Mouse (Mus musculus) stomach, postnatal 0 days (tissue): ENCODE results near the gene Mutyh. TPM values are rescaled to one million over a fixed set of nuclear protein-coding genes. Genes with fewer than 3 reads are reported as not detected.
"Not testable (repeated sequence)": the region's sequence is repeated elsewhere in the genome, so short reads cannot be mapped to it uniquely, and the experiment has no call there.

Source experiments
- ATAC-seq: fragments of 200-750 bp; cut with Nextera tagmentation; 2 replicates; pipeline ENCODE4 v1.8.0; 2017; ENCODE audit not compliant: low FRiP score, low TSS enrichment
- DNase-seq: peaks from one replicate; pipeline ENCODE4 v3.0.0-alpha.2; 2016; ENCODE audit warnings: low spot score
- H3K27ac ChIP-seq: fragments of 300-500 bp; sonication (generic); replicated peaks from 2 replicates; pipeline ENCODE4 v1.5.1; 2014; ENCODE audit warnings: mild to moderate bottlenecking, control low read depth
- H3K27me3 ChIP-seq: fragments of 300-500 bp; sonication (generic); 2 replicates; pipeline ENCODE4 v1.6.1; 2014; ENCODE audit warnings: low read length; ENCODE audit not compliant: control insufficient read depth, insufficient read depth
- H3K36me3 ChIP-seq: fragments of 300-500 bp; sonication (generic); 2 replicates; pipeline ENCODE4 v1.6.1; 2014; ENCODE audit warnings: low read length, mixed read lengths; ENCODE audit not compliant: control insufficient read depth, insufficient read depth
- H3K4me1 ChIP-seq: fragments of 300-500 bp; sonication (generic); replicated peaks from 2 replicates; pipeline ENCODE4 v1.6.1; 2014; ENCODE audit warnings: antibody characterized with exemption; ENCODE audit not compliant: control insufficient read depth, insufficient read depth
- H3K4me2 ChIP-seq: fragments of 300-500 bp; sonication (generic); replicated peaks from 2 replicates; pipeline ENCODE4 v1.6.1; 2014; ENCODE audit warnings: low read depth, mild to moderate bottlenecking, control low read depth, moderate library complexity
- H3K4me3 ChIP-seq: fragments of 300-500 bp; sonication (generic); 2 replicates; pipeline ENCODE4 v1.5.1; 2014; ENCODE audit warnings: low read depth, low read length, control low read depth
- H3K9ac ChIP-seq: fragments of 300-500 bp; sonication (generic); 2 replicates; pipeline ENCODE4 v1.6.1; 2014; ENCODE audit warnings: mild to moderate bottlenecking, low read length, control low read depth, mixed read lengths
- H3K9me3 ChIP-seq: fragments of 300-500 bp; sonication (generic); 2 replicates; pipeline ENCODE4 v1.6.1; 2016; ENCODE audit warnings: low read length; ENCODE audit not compliant: control insufficient read depth
- CTCF ChIP-seq: IDR thresholded peaks from 2 replicates; pipeline ENCODE4 v1.5.1; 2016; ENCODE audit warnings: antibody characterized with exemption, low read depth, mild to moderate bottlenecking, moderate library complexity
- EP300 ChIP-seq: optimal IDR thresholded peaks from 2 replicates; pipeline ENCODE3; 2016; ENCODE audit warnings: antibody characterized with exemption
- WGBS: fragments of 180-500 bp; shearing (Covaris S2); extraction: QIAGEN DNeasy Blood & Tissue Kit; methylation state at CpG from one replicate; pipeline ENCODE4 v1.1.7; 2014; 5-methylcytosine and 5-hydroxymethylcytosine counted together
- polyA plus RNA-seq: library from polyadenylated mRNA; unstranded; fragments of >200 nt; fragmentation: Nextera tagmentation; extraction: Ambion mirVana; gene quantifications from 2 replicates; pipeline ENCODE4 v1.2.1, GENCODE M21; 2015

Gene Mutyh
- polyA plus RNA-seq, 1 experiment from 2014 or later = 3.1 TPM

- H3K27me3 ChIP-seq = 0 out of 2 replicates have a peak, but pooled peaks cover 2% of the 10 kb centered on the region
- peak overlapping the region; percentile 76 for H3K4me2 ChIP-seq
- no peaks in the 10 kb centered on the region for H3K36me3 ChIP-seq
- H3K9me3 ChIP-seq = no peaks in the 10 kb centered on the region
- peak; percentile 21; the same call in 1 of the 2 replicates for ATAC-seq
- WGBS = 5% methylated on average over 29 of the region's 29 CpGs
- DNase-seq = peak; percentile 65
- TF ChIP-seq CTCF (no peak), EP300 (no peak)
- no peaks in the 10 kb centered on the region; the same call in 1 of the 2 replicates for H3K4me1 ChIP-seq
- H3K27ac ChIP-seq = peak overlapping the region; percentile 65; the same call in 1 of the 2 replicates
- H3K9ac ChIP-seq = peak overlapping the region; percentile 80
- H3K4me3 ChIP-seq = peak overlapping the region; percentile 60
Observed at GRCm38 (mm10) chr4:116824541-116825004, 17.1 kb downstream of the Mutyh start.

- peak; percentile 86 for TF ChIP-seq CTCF
- no peak for TF ChIP-seq EP300
- H3K4me2 ChIP-seq = no peak overlapping the region
- H3K27ac ChIP-seq = no peak overlapping the region
- H3K27me3 ChIP-seq = no peaks in the 10 kb centered on the region
- no peaks in the 10 kb centered on the region; the same call in 1 of the 2 replicates for H3K4me1 ChIP-seq
- no peaks in the 10 kb centered on the region for H3K9me3 ChIP-seq
- no peak overlapping the region for H3K4me3 ChIP-seq
- ATAC-seq (0 out of 2 replicates have a peak, but pooled peaks have one; percentile 38), DNase-seq (peak; percentile 29)
- H3K9ac ChIP-seq = no peak overlapping the region
- no peaks in the 10 kb centered on the region for H3K36me3 ChIP-seq
- WGBS = 0% methylated on average over 4 of the region's 4 CpGs
Observed at GRCm38 (mm10) chr4:116827819-116828218, 20.3 kb downstream of the Mutyh start.

GRCm38 (mm10) chr4:116829364-116830069, 22.0 kb downstream of the Mutyh start:
- no peak overlapping the region for H3K27ac ChIP-seq
- H3K9me3 ChIP-seq = no peaks in the 10 kb centered on the region
- 44% methylated on average over 6 of the region's 6 CpGs for WGBS
- no peak overlapping the region for H3K4me2 ChIP-seq
- no peak for DNase-seq
- ATAC-seq = no peak
- H3K36me3 ChIP-seq = no peaks in the 10 kb centered on the region
- H3K27me3 ChIP-seq = no peaks in the 10 kb centered on the region
- TF ChIP-seq CTCF (no peak), EP300 (no peak)
- H3K4me3 ChIP-seq = no peak overlapping the region
- no peak overlapping the region for H3K9ac ChIP-seq
- H3K4me1 ChIP-seq = no peaks in the 10 kb centered on the region; the same call in 1 of the 2 replicates

GRCm38 (mm10) chr4:116830070-116830368, 22.5 kb downstream of the Mutyh start:
- ATAC-seq = no peak
- no peaks in the 10 kb centered on the region; the same call in 1 of the 2 replicates for H3K4me1 ChIP-seq
- no peaks in the 10 kb centered on the region for H3K9me3 ChIP-seq
- no peak for TF ChIP-seq EP300
- no peak for TF ChIP-seq CTCF
- H3K4me3 ChIP-seq = no peak overlapping the region
- WGBS = 30% methylated on average over 6 of the region's 6 CpGs
- H3K27ac ChIP-seq = no peak overlapping the region
- no peak for DNase-seq
- no peaks in the 10 kb centered on the region for H3K27me3 ChIP-seq
- no peak overlapping the region for H3K4me2 ChIP-seq
- H3K9ac ChIP-seq = no peak overlapping the region
- H3K36me3 ChIP-seq = no peaks in the 10 kb centered on the region

- Histone ChIP-seq H3K4me2 (no peak overlapping the region), H3K9ac (no peak overlapping the region), H3K27me3 (no peaks in the 10 kb centered on the region), H3K4me1 (no peaks in the 10 kb centered on the region), H3K36me3 (no peaks in the 10 kb centered on the region), H3K4me3 (no peak overlapping the region), H3K9me3 (no peaks in the 10 kb centered on the region), H3K27ac (no peak overlapping the region)
- ATAC-seq = no peak
- WGBS = 30% methylated on average over 2 of the region's 2 CpGs
- no peak for TF ChIP-seq EP300
- TF ChIP-seq CTCF = no peak
- DNase-seq = no peak
Observed at GRCm38 (mm10) chr4:116838999-116839398, 31.5 kb downstream of the Mutyh start.

- 16% methylated on average over 20 of the region's 29 CpGs for WGBS
- not testable (repeated sequence) for ATAC-seq, H3K4me2 ChIP-seq, H3K9ac ChIP-seq, H3K27ac ChIP-seq, H3K27me3 ChIP-seq, H3K36me3 ChIP-seq, DNase-seq, H3K9me3 ChIP-seq, H3K4me1 ChIP-seq, H3K4me3 ChIP-seq
Observed at GRCm38 (mm10) chr4:116840096-116840495, 32.6 kb downstream of the Mutyh start.
